Mouse (Mus musculus) kidney, adult 2 months (tissue): ENCODE data around the gene Sept9.

ENCODE experiments used
- CTCF ChIP-seq: fragments of 200-500 bp; conservative IDR thresholded peaks from 2 replicates; pipeline ENCODE4 v1.5.1; 2011; ENCODE audit warnings: low read depth, mild to moderate bottlenecking, control low read depth, low read length, moderate library complexity, mixed read lengths; ENCODE audit not compliant: insufficient read depth, insufficient read length
- POLR2A ChIP-seq: fragments of 200-500 bp; IDR thresholded peaks from one replicate; pipeline ENCODE4 v1.6.1; 2011; ENCODE audit warnings: low read depth, low read length, control low read depth

DNA sequence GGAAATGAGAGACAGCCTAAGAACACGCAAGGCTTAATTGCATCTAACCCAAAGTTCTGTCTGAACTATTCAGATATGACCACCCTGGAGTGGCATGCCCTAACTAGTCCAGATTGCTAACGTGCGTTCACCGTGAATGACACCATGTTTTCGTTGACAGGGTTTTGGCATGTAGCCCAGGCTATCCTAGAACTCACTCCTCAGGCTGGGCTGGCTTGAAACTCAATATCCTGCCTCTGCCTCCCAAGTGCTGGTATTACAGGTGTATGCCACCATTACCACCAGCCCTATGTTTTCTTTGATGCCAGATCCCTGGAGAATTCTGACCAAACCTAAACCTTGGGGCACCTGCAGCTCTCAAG is 39.5 kb upstream of the Sept9 start:
- TF ChIP-seq POLR2A (no peak), CTCF (no peak)
